Mouse (Mus musculus): ENCODE results near the gene Spint2. TPM values are rescaled to one million over a fixed set of nuclear protein-coding genes. Genes with fewer than 3 reads are reported as not detected.

Gene Spint2
- total and polyA plus RNA-seq, 2 experiments from 2014 or later: 36.7 to 127 TPM

DNA sequence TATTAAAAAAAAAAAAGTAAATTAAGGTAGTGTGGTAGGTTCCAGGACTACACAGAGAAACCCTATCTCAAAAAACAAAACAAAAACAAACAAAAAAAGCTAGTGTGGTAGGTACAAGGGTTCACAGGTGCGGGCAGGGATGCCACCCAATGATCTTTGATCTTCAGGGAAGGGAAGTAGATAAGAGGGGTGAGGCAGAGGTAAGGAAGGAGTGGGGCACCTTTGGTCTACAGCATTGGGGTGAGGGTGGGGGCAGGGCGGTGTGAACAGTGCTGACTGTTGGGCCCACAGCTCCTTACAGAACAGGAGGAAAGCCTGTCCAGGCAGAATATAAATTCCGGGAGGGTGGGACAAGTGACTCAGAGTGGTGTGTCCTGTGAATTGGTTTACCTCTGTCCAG, 30.5 kb downstream of the Spint2 start:
- Histone ChIP-seq H3K36me3 (ENCODE audit: insufficient read depth) (peaks cover 6% of the 10 kb centered on the region; the same call in 1 of the 2 replicates), H3K4me2 (ENCODE audit: low read depth) (no peak overlapping the region), H3K9me3 (ENCODE audit: low read length) (no peaks in the 10 kb centered on the region), H3K27ac (ENCODE audit: low read depth, low read length) (no peak overlapping the region), H3K9ac (no peak overlapping the region), H3K27me3 (ENCODE audit: insufficient read depth, low read length) (no peaks in the 10 kb centered on the region; the same call in 1 of the 2 replicates), H3K4me1 (ENCODE audit: insufficient read depth) (no peaks in the 10 kb centered on the region), H3K4me3 (ENCODE audit: low read depth, low read length) (no peak overlapping the region)
- ATAC-seq (no peak), DNase-seq (no peak)
- 85% methylated on average over 3 of the region's 3 CpGs for WGBS
- no peak for TF ChIP-seq CTCF (IDR thresholded peaks at IDR 0.05; ENCODE audit: low read depth)

DNA sequence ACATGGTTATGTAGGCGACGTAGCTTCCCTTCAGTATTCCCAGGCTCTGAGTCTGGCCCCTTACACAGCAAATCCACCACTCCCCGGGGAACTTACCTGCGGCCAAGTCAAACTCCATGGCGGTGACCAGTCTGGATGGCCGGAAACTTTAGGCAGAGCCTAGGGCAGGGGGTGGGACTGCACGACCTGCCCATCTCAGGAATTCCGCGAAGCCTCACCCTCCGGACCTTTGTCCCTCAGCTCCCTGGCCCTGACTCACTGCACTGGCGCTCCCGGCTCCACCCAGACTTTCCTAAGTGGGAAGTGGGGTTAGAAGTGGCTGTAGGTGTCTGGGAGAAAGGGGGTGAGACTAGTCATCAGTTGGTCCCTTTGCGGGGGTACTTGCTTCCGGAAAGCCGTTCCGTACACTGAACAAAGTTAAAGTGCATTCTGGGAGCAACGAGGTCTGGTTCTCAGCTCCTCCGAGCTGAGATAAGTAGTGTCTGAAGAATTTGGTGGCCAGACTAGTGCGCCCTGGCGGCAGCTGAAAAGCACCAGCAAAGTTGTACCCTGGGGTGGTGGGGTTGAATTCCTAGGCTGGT, 33.4 kb downstream of the Spint2 start, which contains the start of gene 2200002D01Rik:
TSS of gene 2200002D01Rik (minus strand) at position 206 of the 581 bp plus-strand sequence.
- Histone ChIP-seq H3K4me2 (ENCODE audit: low read depth) (peak within 1 kb of the TSS; percentile 22; the same call in 1 of the 2 replicates), H3K4me1 (ENCODE audit: insufficient read depth) (no peaks in the 10 kb centered on the region), H3K9me3 (ENCODE audit: low read length) (no peaks in the 10 kb centered on the region), H3K36me3 (ENCODE audit: insufficient read depth) (peaks cover 14% of the 10 kb centered on the region; the same call in 1 of the 2 replicates), H3K9ac (no peak within 1 kb of the TSS), H3K4me3 (ENCODE audit: low read depth, low read length) (no peak within 1 kb of the TSS), H3K27ac (ENCODE audit: low read depth, low read length) (no peak within 1 kb of the TSS), H3K27me3 (ENCODE audit: insufficient read depth, low read length) (no peaks in the 10 kb centered on the region; the same call in 1 of the 2 replicates)
- no peak for TF ChIP-seq CTCF (IDR thresholded peaks at IDR 0.05; ENCODE audit: low read depth)
- WGBS: 28% methylated on average over 20 of the region's 20 CpGs
- DNase-seq: no peak
- no peak for ATAC-seq

DNA sequence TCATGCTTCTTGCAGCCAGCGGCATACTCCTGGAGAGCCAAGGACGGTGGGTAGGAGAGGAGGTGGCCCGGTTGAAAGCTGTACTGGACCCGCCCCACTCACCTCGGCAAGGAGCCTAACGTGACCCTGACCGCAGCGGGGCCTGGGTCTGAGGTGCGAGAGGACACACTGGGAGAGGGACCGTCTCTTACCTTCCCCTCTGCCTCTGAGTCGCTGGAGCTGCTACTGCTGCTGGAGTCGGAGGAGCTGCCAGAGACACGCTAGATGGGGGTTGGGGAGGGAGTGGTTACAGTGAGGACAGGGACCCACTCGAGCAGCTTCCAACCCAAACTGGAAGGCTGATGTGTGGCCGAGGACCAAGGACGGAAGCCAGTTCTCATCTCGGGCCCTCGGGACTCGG, 34.0 kb downstream of the Spint2 start:
- no peak overlapping the region for H3K9ac ChIP-seq
- TF ChIP-seq CTCF (IDR thresholded peaks at IDR 0.05; ENCODE audit: low read depth): no peak
- no peak overlapping the region for H3K27ac ChIP-seq (ENCODE audit: low read depth, low read length)
- H3K36me3 ChIP-seq (ENCODE audit: insufficient read depth): peaks cover 14% of the 10 kb centered on the region; the same call in 1 of the 2 replicates
- H3K27me3 ChIP-seq (ENCODE audit: insufficient read depth, low read length): no peaks in the 10 kb centered on the region; the same call in 1 of the 2 replicates
- no peaks in the 10 kb centered on the region for H3K9me3 ChIP-seq (ENCODE audit: low read length)
- no peaks in the 10 kb centered on the region for H3K4me1 ChIP-seq (ENCODE audit: insufficient read depth)
- WGBS: 17% methylated on average over 19 of the region's 19 CpGs
- ATAC-seq (peak; percentile 17; the same call in 1 of the 2 replicates), DNase-seq (no peak)
- H3K4me3 ChIP-seq (ENCODE audit: low read depth, low read length): no peak overlapping the region
- peak overlapping the region; percentile 22; the same call in 1 of the 2 replicates for H3K4me2 ChIP-seq (ENCODE audit: low read depth)

DNA sequence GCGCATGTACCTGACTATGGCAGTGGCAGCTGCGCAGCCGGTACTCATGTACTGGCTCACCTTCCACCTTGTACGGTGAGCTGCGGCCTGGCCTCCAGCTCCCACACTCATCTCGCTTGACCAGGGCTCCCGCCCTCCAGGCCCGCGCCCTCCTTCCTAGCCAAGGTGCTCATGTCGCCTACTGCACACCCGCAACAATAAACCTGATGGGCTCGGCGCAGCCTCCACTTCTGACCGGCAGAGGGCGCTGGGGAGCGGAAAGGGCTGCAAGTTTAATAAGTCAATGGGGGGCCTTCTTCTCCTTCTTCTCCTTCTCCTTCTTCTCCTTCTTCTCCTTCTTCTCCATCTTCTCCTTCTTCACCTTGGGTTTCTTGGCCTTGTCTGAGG, 34.4 kb downstream of the Spint2 start:
- Histone ChIP-seq H3K4me3 (ENCODE audit: low read depth, low read length) (no peak overlapping the region), H3K9ac (no peak overlapping the region), H3K4me1 (ENCODE audit: insufficient read depth) (no peaks in the 10 kb centered on the region), H3K27ac (ENCODE audit: low read depth, low read length) (no peak overlapping the region), H3K9me3 (ENCODE audit: low read length) (no peaks in the 10 kb centered on the region), H3K4me2 (ENCODE audit: low read depth) (peak overlapping the region; percentile 22; the same call in 1 of the 2 replicates), H3K27me3 (ENCODE audit: insufficient read depth, low read length) (no peaks in the 10 kb centered on the region; the same call in 1 of the 2 replicates), H3K36me3 (ENCODE audit: insufficient read depth) (peaks cover 14% of the 10 kb centered on the region; the same call in 1 of the 2 replicates)
- DNase-seq (peak; percentile 77), ATAC-seq (peak; percentile 42; the same call in 1 of the 2 replicates)
- TF ChIP-seq CTCF (IDR thresholded peaks at IDR 0.05; ENCODE audit: low read depth): peak; percentile 93
- WGBS: 26% methylated on average over 16 of the region's 16 CpGs

DNA sequence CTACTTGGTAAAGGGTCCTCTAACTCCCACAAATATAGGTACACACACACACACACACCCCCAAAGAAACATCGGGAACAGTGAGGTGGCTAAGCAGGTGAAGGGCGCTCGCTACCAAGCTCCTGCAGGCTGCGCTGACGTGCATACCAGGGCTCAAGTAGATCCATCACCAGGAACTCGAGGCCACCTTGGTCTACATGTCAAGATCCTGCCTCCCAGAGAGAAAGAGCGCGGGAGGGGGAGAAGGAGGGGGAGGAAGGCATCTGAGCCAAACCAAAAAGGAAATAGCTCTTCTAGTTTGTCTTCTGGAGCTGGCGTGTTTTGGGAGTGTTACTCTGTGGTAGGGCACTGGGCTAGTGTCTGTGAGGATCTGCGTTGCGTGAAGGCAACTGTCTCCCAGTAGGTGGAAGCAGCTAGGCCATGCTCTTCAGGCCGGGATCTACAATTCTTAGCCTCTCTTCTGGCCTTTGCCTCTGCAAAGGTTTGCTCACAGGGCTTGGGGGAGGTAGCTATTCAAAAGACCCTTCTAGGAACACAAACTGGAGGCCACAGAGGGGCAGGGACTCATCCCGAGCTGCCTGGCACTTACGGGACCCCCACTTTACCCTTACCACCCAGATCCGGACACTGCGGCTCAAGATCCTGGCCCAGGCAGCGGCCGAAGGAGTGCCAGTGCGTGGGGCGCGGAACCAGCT, 34.9 kb downstream of the Spint2 start:
- Histone ChIP-seq H3K4me2 (ENCODE audit: low read depth) (no peak overlapping the region), H3K4me1 (ENCODE audit: insufficient read depth) (no peaks in the 10 kb centered on the region), H3K4me3 (ENCODE audit: low read depth, low read length) (no peak overlapping the region), H3K9ac (no peak overlapping the region), H3K27ac (ENCODE audit: low read depth, low read length) (no peak overlapping the region), H3K27me3 (ENCODE audit: insufficient read depth, low read length) (no peaks in the 10 kb centered on the region; the same call in 1 of the 2 replicates), H3K36me3 (ENCODE audit: insufficient read depth) (peaks cover 14% of the 10 kb centered on the region; the same call in 1 of the 2 replicates), H3K9me3 (ENCODE audit: low read length) (no peaks in the 10 kb centered on the region)
- no peak for TF ChIP-seq CTCF (IDR thresholded peaks at IDR 0.05; ENCODE audit: low read depth)
- ATAC-seq: no peak
- 85% methylated on average over 21 of the region's 21 CpGs for WGBS
- no peak for DNase-seq

DNA sequence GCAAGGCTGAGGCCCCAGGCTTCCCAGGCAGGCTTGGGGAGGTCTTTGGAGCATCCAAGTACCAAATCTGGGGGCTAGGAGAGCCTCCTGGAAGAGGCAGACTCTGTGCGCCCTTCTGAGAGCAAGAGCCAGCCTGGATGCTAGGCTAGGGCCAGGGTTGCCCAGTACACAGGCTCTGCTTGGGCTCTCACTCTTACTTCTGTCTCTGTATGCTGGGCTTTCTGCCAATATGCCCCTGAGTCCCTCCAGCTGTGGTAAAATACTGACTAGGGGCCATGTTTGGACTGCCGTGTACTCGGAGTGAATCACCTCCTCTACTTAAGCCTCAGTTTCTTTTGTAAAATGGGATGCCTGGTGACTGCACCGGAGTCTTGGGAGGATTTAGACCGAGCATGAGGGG, 35.7 kb downstream of the Spint2 start:
- no peak for ATAC-seq
- Histone ChIP-seq H3K9me3 (ENCODE audit: low read length) (no peaks in the 10 kb centered on the region), H3K4me1 (ENCODE audit: insufficient read depth) (no peaks in the 10 kb centered on the region), H3K27me3 (ENCODE audit: insufficient read depth, low read length) (no peaks in the 10 kb centered on the region; the same call in 1 of the 2 replicates), H3K36me3 (ENCODE audit: insufficient read depth) (peaks cover 14% of the 10 kb centered on the region; the same call in 1 of the 2 replicates), H3K4me2 (ENCODE audit: low read depth) (no peak overlapping the region), H3K4me3 (ENCODE audit: low read depth, low read length) (no peak overlapping the region), H3K9ac (no peak overlapping the region), H3K27ac (ENCODE audit: low read depth, low read length) (no peak overlapping the region)
- no peak for DNase-seq
- WGBS: 76% methylated on average over 5 of the region's 5 CpGs
- TF ChIP-seq CTCF (IDR thresholded peaks at IDR 0.05; ENCODE audit: low read depth): no peak

Data from forebrain, postnatal 0 days (tissue).